Mouse (Mus musculus) olfactory bulb, adult 2 months (tissue): ENCODE measurements around the gene Wdr43.

ENCODE experiments used
- CTCF ChIP-seq: fragments of 200-500 bp; IDR thresholded peaks from 2 replicates; pipeline ENCODE4 v1.5.1; 2012; ENCODE audit warnings: low read depth, mild to moderate bottlenecking, low read length, moderate library complexity; ENCODE audit not compliant: insufficient read depth
- POLR2A ChIP-seq: fragments of 200-500 bp; IDR thresholded peaks from 2 replicates; pipeline ENCODE4 v1.6.1; 2012; ENCODE audit warnings: mild to moderate bottlenecking, low read depth, low read length, moderate library complexity; ENCODE audit not compliant: insufficient read depth

DNA sequence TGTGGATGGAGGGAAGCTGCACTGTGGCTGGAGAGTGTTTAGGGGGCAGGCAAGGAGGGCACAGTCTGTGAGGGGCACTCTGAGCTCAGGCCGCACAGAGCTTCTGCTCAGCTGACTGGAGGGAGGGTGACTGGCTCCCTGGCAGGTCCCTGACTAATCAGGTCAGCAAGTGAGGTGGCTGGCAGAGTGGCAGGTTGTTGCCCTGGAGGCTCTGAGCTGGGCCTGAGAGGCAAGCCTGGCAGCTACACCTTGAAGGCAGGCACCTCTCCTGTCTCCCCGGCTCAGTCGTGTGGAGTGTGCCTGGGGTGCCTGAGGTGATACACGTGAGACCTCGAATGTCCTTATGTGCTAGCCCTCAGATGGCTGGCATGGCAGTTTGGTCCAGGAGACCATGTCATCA lies 80.7 kb downstream of the Wdr43 start:
- TF ChIP-seq POLR2A (no peak), CTCF (no peak)
